Mouse (Mus musculus): ENCODE results near the gene Tnxb. TPM values are rescaled to one million over a fixed set of nuclear protein-coding genes. Genes with fewer than 3 reads are reported as not detected.
"Not testable (repeated sequence)": the region's sequence is repeated elsewhere in the genome, so short reads cannot be mapped to it uniquely, and the experiment has no call there.

The Tnxb gene
- polyA plus RNA-seq, 1 experiment = not detected

DNA sequence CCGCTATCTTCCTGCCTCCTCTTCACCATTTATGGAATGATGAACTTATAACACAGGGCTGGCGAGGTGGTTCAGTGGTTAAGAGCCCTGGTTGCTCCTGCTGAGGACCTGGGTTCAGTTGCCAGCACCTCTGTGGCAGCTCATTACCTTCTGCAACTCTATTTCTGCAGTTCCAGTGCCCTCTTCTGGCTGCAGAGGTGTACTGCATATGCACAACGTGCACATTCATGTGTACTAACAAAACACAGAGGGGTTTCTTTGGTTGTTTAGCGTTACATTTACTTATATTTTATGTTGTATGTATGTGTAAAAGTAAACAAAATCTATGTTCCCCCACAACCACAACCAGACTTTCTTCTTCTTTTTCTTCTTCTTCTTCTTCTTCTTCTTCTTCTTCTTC lies 52.7 kb downstream of the Tnxb start:
- Histone ChIP-seq H3K27ac (ENCODE audit: insufficient read depth, low read depth, low read length) (no peak overlapping the region), H3K4me1 (ENCODE audit: control insufficient read depth, insufficient read depth, low read length) (no peaks in the 10 kb centered on the region), H3K4me3 (ENCODE audit: insufficient read depth, low read length) (no peak overlapping the region)
- TF ChIP-seq CTCF (IDR thresholded peaks at IDR 0.05; ENCODE audit: low read depth, low read length) = no peak
- TF ChIP-seq POLR2A (IDR thresholded peaks at IDR 0.05; ENCODE audit: borderline replicate concordance, low read depth, low read length) = no peak

DNA sequence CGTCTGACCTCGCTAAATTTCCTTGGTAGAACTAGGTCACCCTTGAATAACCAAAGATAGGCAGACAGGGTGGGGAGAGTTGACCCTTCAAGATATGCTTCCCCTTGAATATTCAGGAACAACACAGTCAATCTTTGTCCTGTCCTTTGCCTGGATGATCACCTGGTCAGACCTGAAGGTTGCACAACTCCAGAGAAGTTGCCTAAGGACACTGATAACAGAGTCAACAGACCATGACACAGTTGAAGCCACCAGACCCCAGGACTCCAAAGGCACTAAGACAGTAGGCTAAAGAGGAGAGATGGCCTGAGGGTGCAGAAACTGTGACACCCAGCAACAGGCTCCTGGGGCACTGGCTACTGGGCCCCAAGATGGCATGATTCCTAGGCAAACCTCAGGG lies 57.6 kb downstream of the Tnxb start:
- no peaks in the 10 kb centered on the region for H3K4me1 ChIP-seq (ENCODE audit: control insufficient read depth, insufficient read depth, low read length)
- TF ChIP-seq CTCF (IDR thresholded peaks at IDR 0.05; ENCODE audit: low read depth, low read length) (no peak), POLR2A (IDR thresholded peaks at IDR 0.05; ENCODE audit: borderline replicate concordance, low read depth, low read length) (no peak)
- no peak overlapping the region for H3K27ac ChIP-seq (ENCODE audit: insufficient read depth, low read depth, low read length)
- no peak overlapping the region for H3K4me3 ChIP-seq (ENCODE audit: insufficient read depth, low read length)

DNA sequence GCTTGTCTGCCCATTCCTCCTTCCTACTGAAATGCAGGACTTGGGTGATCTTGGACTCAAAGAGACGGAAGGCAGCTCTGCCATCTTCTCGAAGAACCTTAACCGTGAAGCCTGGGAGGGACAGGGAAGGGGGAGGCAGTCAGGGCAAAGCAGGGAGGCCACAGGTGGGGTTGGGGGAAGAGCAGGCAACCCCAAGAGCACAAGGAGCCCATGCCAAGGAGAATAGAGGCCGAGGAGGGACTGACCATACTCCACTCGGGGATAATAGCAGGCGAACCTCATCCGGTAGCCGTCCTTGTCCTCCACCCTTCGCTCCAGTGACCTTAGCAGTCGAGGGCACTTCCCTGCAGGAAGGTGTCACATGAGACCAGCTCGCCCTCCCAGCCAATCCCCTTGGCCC lies 58.8 kb downstream of the Tnxb start:
- not testable (repeated sequence) for H3K27ac ChIP-seq (ENCODE audit: insufficient read depth, low read depth, low read length); H3K4me1 ChIP-seq (ENCODE audit: control insufficient read depth, insufficient read depth, low read length); H3K4me3 ChIP-seq (ENCODE audit: insufficient read depth, low read length)

GRCm38 (mm10) chr17:34729779-34730553 lies 59.6 kb downstream of the Tnxb start:
- not testable (repeated sequence) for H3K4me3 ChIP-seq (ENCODE audit: insufficient read depth, low read length); H3K27ac ChIP-seq (ENCODE audit: insufficient read depth, low read depth, low read length); H3K4me1 ChIP-seq (ENCODE audit: control insufficient read depth, insufficient read depth, low read length)

- peaks cover 11% of the 10 kb centered on the region for H3K4me1 ChIP-seq (ENCODE audit: control insufficient read depth, insufficient read depth, low read length)
- H3K27ac ChIP-seq (ENCODE audit: insufficient read depth, low read depth, low read length) = not testable (repeated sequence)
Measured at GRCm38 (mm10) chr17:34737466-34737865, 67.1 kb downstream of the Tnxb start.

DNA sequence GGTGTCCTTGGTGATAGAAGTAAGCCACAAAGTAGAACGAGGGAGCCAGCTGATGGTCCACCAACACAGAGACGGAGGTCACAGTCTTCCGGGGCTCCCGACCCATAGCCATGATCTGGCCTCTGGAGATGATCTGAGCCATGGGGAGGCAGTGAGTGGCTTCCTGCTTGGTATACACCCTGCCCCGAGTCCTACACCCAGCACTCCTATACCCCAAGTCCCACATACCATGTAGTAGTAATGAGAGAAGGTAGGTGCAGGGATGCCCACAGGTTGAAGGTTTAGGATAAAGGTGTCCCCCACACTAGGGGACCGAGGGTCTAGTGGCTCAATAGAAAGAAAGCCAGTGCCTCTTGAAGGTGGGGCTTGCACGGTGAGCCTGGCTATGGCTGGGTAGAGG lies 69.4 kb downstream of the Tnxb start:
- not testable (repeated sequence) for H3K27ac ChIP-seq (ENCODE audit: insufficient read depth, low read depth, low read length); H3K4me3 ChIP-seq (ENCODE audit: insufficient read depth, low read length)
- peaks cover 23% of the 10 kb centered on the region for H3K4me1 ChIP-seq (ENCODE audit: control insufficient read depth, insufficient read depth, low read length)

More at GRCm38 (mm10) chr17:34737466-34737865, 67.1 kb downstream of the Tnxb start:
- not testable (repeated sequence) for H3K4me3 ChIP-seq (ENCODE audit: insufficient read depth, low read length)

DNA sequence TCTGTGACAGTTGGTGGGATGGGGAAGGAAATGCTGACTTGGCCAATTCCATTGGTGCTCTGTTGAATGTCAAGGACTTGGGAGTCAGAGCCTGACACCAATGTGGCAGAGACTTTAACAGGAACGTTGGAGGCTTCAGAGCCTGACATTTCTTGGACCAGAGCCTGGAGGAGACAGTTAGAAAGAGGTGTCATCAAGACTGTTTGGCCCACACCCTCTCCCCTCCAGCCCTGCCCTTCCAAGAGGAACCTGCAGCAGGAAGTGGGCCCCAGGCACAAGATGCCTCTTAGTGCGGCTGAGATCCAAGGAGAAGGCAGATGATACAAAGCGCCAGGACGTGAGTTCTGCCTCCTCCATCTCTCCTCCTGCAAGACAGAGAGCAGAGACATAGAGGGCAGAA lies 69.9 kb downstream of the Tnxb start:
- Histone ChIP-seq H3K4me3 (ENCODE audit: insufficient read depth, low read length) (no peak overlapping the region), H3K27ac (ENCODE audit: insufficient read depth, low read depth, low read length) (peak overlapping the region; percentile 4; the same call in 1 of the 2 replicates), H3K4me1 (ENCODE audit: control insufficient read depth, insufficient read depth, low read length) (peaks cover 23% of the 10 kb centered on the region)
- TF ChIP-seq POLR2A (IDR thresholded peaks at IDR 0.05; ENCODE audit: borderline replicate concordance, low read depth, low read length) (no peak), CTCF (IDR thresholded peaks at IDR 0.05; ENCODE audit: low read depth, low read length) (no peak)

DNA sequence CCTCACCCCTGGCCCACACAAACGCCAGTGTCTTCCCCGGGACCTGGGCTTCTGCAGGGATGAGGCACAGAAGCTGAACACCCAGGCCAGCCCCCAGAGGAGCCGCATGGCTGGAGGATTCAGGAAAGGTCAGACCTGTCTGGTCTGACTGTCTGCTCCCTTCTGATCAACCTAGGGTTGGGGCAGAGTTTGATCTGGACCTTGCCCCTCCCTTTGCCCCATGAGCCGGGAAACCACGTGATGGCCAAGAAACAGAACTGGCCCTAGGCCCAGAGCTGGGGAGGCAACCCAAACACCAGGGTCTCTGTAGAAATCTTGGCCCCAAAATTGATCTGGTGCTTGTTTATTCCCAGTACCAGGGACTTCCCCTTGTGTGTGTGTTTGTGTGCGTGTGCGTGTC lies 73.4 kb downstream of the Tnxb start, which contains the start of gene C4b:
Gene C4b, minus strand, starts transcription at position 164 of the 400 bp plus-strand sequence.
- TF ChIP-seq POLR2A (IDR thresholded peaks at IDR 0.05; ENCODE audit: borderline replicate concordance, low read depth, low read length) = no peak
- TF ChIP-seq CTCF (IDR thresholded peaks at IDR 0.05; ENCODE audit: low read depth, low read length) = no peak
- Histone ChIP-seq H3K27ac (ENCODE audit: insufficient read depth, low read depth, low read length) (no peak within 1 kb of the TSS), H3K4me1 (ENCODE audit: control insufficient read depth, insufficient read depth, low read length) (peaks cover 41% of the 10 kb centered on the region), H3K4me3 (ENCODE audit: insufficient read depth, low read length) (no peak within 1 kb of the TSS)

DNA sequence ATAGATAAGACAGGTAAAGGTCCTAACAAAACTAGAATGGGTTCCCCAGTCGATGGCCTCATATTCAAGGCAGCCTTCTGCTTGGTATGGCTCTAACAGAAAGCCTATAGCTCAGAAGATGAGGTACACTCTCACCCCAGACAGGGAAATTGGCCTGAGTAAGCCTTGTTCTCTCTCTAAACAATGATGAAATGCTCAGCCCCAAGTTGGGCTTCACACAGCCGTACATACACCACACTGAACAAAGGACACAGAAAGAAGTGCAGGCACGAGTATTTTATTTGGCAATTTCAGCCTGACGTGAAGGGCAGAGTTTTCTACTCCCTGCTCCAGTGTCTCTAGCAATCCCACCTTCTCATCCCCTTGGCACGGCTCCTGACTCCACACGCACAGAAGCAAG lies 73.9 kb downstream of the Tnxb start:
- Histone ChIP-seq H3K4me1 (ENCODE audit: control insufficient read depth, insufficient read depth, low read length) (peaks cover 41% of the 10 kb centered on the region), H3K27ac (ENCODE audit: insufficient read depth, low read depth, low read length) (no peak overlapping the region), H3K4me3 (ENCODE audit: insufficient read depth, low read length) (no peak overlapping the region)
- TF ChIP-seq CTCF (IDR thresholded peaks at IDR 0.05; ENCODE audit: low read depth, low read length) (no peak), POLR2A (IDR thresholded peaks at IDR 0.05; ENCODE audit: borderline replicate concordance, low read depth, low read length) (no peak)

- H3K4me3 ChIP-seq (ENCODE audit: insufficient read depth, low read length); H3K27ac ChIP-seq (ENCODE audit: insufficient read depth, low read depth, low read length): not testable (repeated sequence)
- H3K4me1 ChIP-seq (ENCODE audit: control insufficient read depth, insufficient read depth, low read length) = peaks cover 41% of the 10 kb centered on the region
Measured at GRCm38 (mm10) chr17:34744611-34745010, 74.3 kb downstream of the Tnxb start.

- H3K4me1 ChIP-seq (ENCODE audit: control insufficient read depth, insufficient read depth, low read length) = peaks cover 37% of the 10 kb centered on the region
- H3K4me3 ChIP-seq (ENCODE audit: insufficient read depth, low read length); H3K27ac ChIP-seq (ENCODE audit: insufficient read depth, low read depth, low read length): not testable (repeated sequence)
Measured at GRCm38 (mm10) chr17:34745166-34745565, 74.8 kb downstream of the Tnxb start.
